Mouse (Mus musculus): ENCODE data around the gene Bhlhe41. TPM values are rescaled to one million over a fixed set of nuclear protein-coding genes. Genes with fewer than 3 reads are reported as not detected.

Bhlhe41 gene
- polyA plus RNA-seq, 1 experiment, result 3.9 TPM

GRCm38 (mm10) chr6:145822218-145822617 lies 43.1 kb downstream of the Bhlhe41 start:
- no peak for TF ChIP-seq CTCF (IDR thresholded peaks at IDR 0.05; ENCODE audit: control insufficient read depth, insufficient read depth, insufficient read length)
- no peak for TF ChIP-seq FOSL1 (IDR thresholded peaks at IDR 0.05; ENCODE audit: insufficient read depth, low read length, poor library complexity, severe bottlenecking)
- TF ChIP-seq MYOD1 (IDR thresholded peaks at IDR 0.05; ENCODE audit: control insufficient read depth, insufficient read length, low read depth), result no peak
- no peak for TF ChIP-seq MYOG (IDR thresholded peaks at IDR 0.05; ENCODE audit: control insufficient read depth, extremely low read depth, insufficient read length)
- no peak for TF ChIP-seq USF1 (IDR thresholded peaks at IDR 0.05; ENCODE audit: low read depth)
- no peak for TF ChIP-seq CEBPB (IDR thresholded peaks at IDR 0.05; ENCODE audit: low read depth)
- no peak for TF ChIP-seq MAX (IDR thresholded peaks at IDR 0.05)
- peaks cover 4% of the 10 kb centered on the region for H3K36me3 ChIP-seq (ENCODE audit: control insufficient read depth, insufficient read depth)

GRCm38 (mm10) chr6:145819151-145819550 lies 46.2 kb downstream of the Bhlhe41 start:
- Histone ChIP-seq H3K79me3 (ENCODE audit: low read depth) (no peaks in the 10 kb centered on the region), H3ac (ENCODE audit: control insufficient read depth, insufficient read length, low read depth) (no peak overlapping the region), H3K27me3 (ENCODE audit: control insufficient read depth, insufficient read depth, insufficient read length) (no peaks in the 10 kb centered on the region), H3K36me3 (ENCODE audit: control insufficient read depth, insufficient read depth) (peaks cover 7% of the 10 kb centered on the region), H3K4me3 (ENCODE audit: insufficient read depth, poor library complexity, severe bottlenecking) (no peak overlapping the region), H3K79me2 (ENCODE audit: control insufficient read depth, insufficient read depth) (no peaks in the 10 kb centered on the region)
- TF ChIP-seq USF1 (IDR thresholded peaks at IDR 0.05; ENCODE audit: low read depth), result no peak
- no peak for TF ChIP-seq MAX (IDR thresholded peaks at IDR 0.05)
- TF ChIP-seq CEBPB (IDR thresholded peaks at IDR 0.05; ENCODE audit: low read depth), result no peak
- TF ChIP-seq CTCF (IDR thresholded peaks at IDR 0.05; ENCODE audit: control insufficient read depth, insufficient read depth, insufficient read length), result no peak
- TF ChIP-seq MYOD1 (IDR thresholded peaks at IDR 0.05; ENCODE audit: control insufficient read depth, insufficient read length, low read depth), result no peak
- no peak for TF ChIP-seq FOSL1 (IDR thresholded peaks at IDR 0.05; ENCODE audit: insufficient read depth, low read length, poor library complexity, severe bottlenecking)
- no peak for TF ChIP-seq MYOG (IDR thresholded peaks at IDR 0.05; ENCODE audit: control insufficient read depth, extremely low read depth, insufficient read length)

More at GRCm38 (mm10) chr6:145822218-145822617, 43.1 kb downstream of the Bhlhe41 start:
- Histone ChIP-seq H3K79me3 (ENCODE audit: low read depth) (no peaks in the 10 kb centered on the region), H3ac (ENCODE audit: control insufficient read depth, insufficient read length, low read depth) (no peak overlapping the region), H3K27me3 (ENCODE audit: control insufficient read depth, insufficient read depth, insufficient read length) (no peaks in the 10 kb centered on the region), H3K79me2 (ENCODE audit: control insufficient read depth, insufficient read depth) (no peaks in the 10 kb centered on the region), H3K4me3 (ENCODE audit: insufficient read depth, poor library complexity, severe bottlenecking) (no peak overlapping the region)

GRCm38 (mm10) chr6:145815200-145815599 lies 50.2 kb downstream of the Bhlhe41 start:
- Histone ChIP-seq H3ac (ENCODE audit: control insufficient read depth, insufficient read length, low read depth) (no peak overlapping the region), H3K79me2 (ENCODE audit: control insufficient read depth, insufficient read depth) (no peaks in the 10 kb centered on the region), H3K4me3 (ENCODE audit: insufficient read depth, poor library complexity, severe bottlenecking) (no peak overlapping the region), H3K27me3 (ENCODE audit: control insufficient read depth, insufficient read depth, insufficient read length) (no peaks in the 10 kb centered on the region), H3K79me3 (ENCODE audit: low read depth) (no peaks in the 10 kb centered on the region), H3K36me3 (ENCODE audit: control insufficient read depth, insufficient read depth) (peaks cover 7% of the 10 kb centered on the region)
- TF ChIP-seq MYOD1 (IDR thresholded peaks at IDR 0.05; ENCODE audit: control insufficient read depth, insufficient read length, low read depth) (no peak), CTCF (IDR thresholded peaks at IDR 0.05; ENCODE audit: control insufficient read depth, insufficient read depth, insufficient read length) (no peak), USF1 (IDR thresholded peaks at IDR 0.05; ENCODE audit: low read depth) (no peak)

- Histone ChIP-seq H3K79me3 (ENCODE audit: low read depth) (no peaks in the 10 kb centered on the region), H3K4me3 (ENCODE audit: insufficient read depth, poor library complexity, severe bottlenecking) (no peak overlapping the region), H3K27me3 (ENCODE audit: control insufficient read depth, insufficient read depth, insufficient read length) (no peaks in the 10 kb centered on the region), H3ac (ENCODE audit: control insufficient read depth, insufficient read length, low read depth) (no peak overlapping the region), H3K79me2 (ENCODE audit: control insufficient read depth, insufficient read depth) (no peaks in the 10 kb centered on the region), H3K36me3 (ENCODE audit: control insufficient read depth, insufficient read depth) (no peaks in the 10 kb centered on the region)
- TF ChIP-seq MYOG (IDR thresholded peaks at IDR 0.05; ENCODE audit: control insufficient read depth, extremely low read depth, insufficient read length) (no peak), FOSL1 (IDR thresholded peaks at IDR 0.05; ENCODE audit: insufficient read depth, low read length, poor library complexity, severe bottlenecking) (no peak), MAX (IDR thresholded peaks at IDR 0.05) (no peak), CTCF (IDR thresholded peaks at IDR 0.05; ENCODE audit: control insufficient read depth, insufficient read depth, insufficient read length) (no peak), MYOD1 (IDR thresholded peaks at IDR 0.05; ENCODE audit: control insufficient read depth, insufficient read length, low read depth) (no peak), USF1 (IDR thresholded peaks at IDR 0.05; ENCODE audit: low read depth) (no peak), CEBPB (IDR thresholded peaks at IDR 0.05; ENCODE audit: low read depth) (no peak)
Observed at GRCm38 (mm10) chr6:145811174-145811573, 54.2 kb downstream of the Bhlhe41 start.

DNA sequence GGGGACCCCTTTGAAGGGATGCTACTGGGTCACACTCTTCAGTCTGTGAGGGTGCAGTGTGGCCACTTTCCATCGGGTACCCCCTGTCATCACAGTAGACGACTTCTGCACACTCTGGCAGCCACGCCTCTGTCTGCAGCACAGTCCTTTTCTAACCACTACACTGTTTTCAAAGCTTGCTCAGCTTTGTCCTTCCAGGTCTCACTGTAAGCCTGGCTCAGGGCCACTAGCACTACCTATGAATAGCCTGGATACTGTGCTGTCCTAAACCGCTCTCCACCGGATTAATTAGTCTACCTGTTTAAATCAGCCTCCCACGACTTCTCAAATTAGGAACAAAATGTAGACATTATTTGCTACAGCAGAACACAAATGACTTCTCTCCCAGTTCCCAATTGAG lies 55.3 kb downstream of the Bhlhe41 start:
- no peaks in the 10 kb centered on the region for H3K27me3 ChIP-seq (ENCODE audit: control insufficient read depth, insufficient read depth, insufficient read length)
- H3ac ChIP-seq (ENCODE audit: control insufficient read depth, insufficient read length, low read depth), result no peak overlapping the region
- no peaks in the 10 kb centered on the region for H3K36me3 ChIP-seq (ENCODE audit: control insufficient read depth, insufficient read depth)
- no peaks in the 10 kb centered on the region for H3K79me3 ChIP-seq (ENCODE audit: low read depth)
- H3K79me2 ChIP-seq (ENCODE audit: control insufficient read depth, insufficient read depth), result no peaks in the 10 kb centered on the region
- no peak overlapping the region for H3K4me3 ChIP-seq (ENCODE audit: insufficient read depth, poor library complexity, severe bottlenecking)
- no peak for TF ChIP-seq FOSL1 (IDR thresholded peaks at IDR 0.05; ENCODE audit: insufficient read depth, low read length, poor library complexity, severe bottlenecking)
- no peak for TF ChIP-seq USF1 (IDR thresholded peaks at IDR 0.05; ENCODE audit: low read depth)
- no peak for TF ChIP-seq MYOG (IDR thresholded peaks at IDR 0.05; ENCODE audit: control insufficient read depth, extremely low read depth, insufficient read length)
- TF ChIP-seq CTCF (IDR thresholded peaks at IDR 0.05; ENCODE audit: control insufficient read depth, insufficient read depth, insufficient read length), result no peak
- no peak for TF ChIP-seq MYOD1 (IDR thresholded peaks at IDR 0.05; ENCODE audit: control insufficient read depth, insufficient read length, low read depth)
- TF ChIP-seq MAX (IDR thresholded peaks at IDR 0.05), result no peak
- no peak for TF ChIP-seq CEBPB (IDR thresholded peaks at IDR 0.05; ENCODE audit: low read depth)

GRCm38 (mm10) chr6:145809566-145809965 lies 55.8 kb downstream of the Bhlhe41 start:
- TF ChIP-seq MAX (IDR thresholded peaks at IDR 0.05), result no peak
- no peak for TF ChIP-seq MYOG (IDR thresholded peaks at IDR 0.05; ENCODE audit: control insufficient read depth, extremely low read depth, insufficient read length)
- TF ChIP-seq CTCF (IDR thresholded peaks at IDR 0.05; ENCODE audit: control insufficient read depth, insufficient read depth, insufficient read length), result no peak
- no peak for TF ChIP-seq FOSL1 (IDR thresholded peaks at IDR 0.05; ENCODE audit: insufficient read depth, low read length, poor library complexity, severe bottlenecking)
- TF ChIP-seq MYOD1 (IDR thresholded peaks at IDR 0.05; ENCODE audit: control insufficient read depth, insufficient read length, low read depth), result no peak
- H3K27me3 ChIP-seq (ENCODE audit: control insufficient read depth, insufficient read depth, insufficient read length), result no peaks in the 10 kb centered on the region
- H3K79me2 ChIP-seq (ENCODE audit: control insufficient read depth, insufficient read depth), result no peaks in the 10 kb centered on the region
- H3K79me3 ChIP-seq (ENCODE audit: low read depth), result no peaks in the 10 kb centered on the region
- no peak overlapping the region for H3K4me3 ChIP-seq (ENCODE audit: insufficient read depth, poor library complexity, severe bottlenecking)
- H3K36me3 ChIP-seq (ENCODE audit: control insufficient read depth, insufficient read depth), result no peaks in the 10 kb centered on the region
- no peak overlapping the region for H3ac ChIP-seq (ENCODE audit: control insufficient read depth, insufficient read length, low read depth)

Other genes with a start within 250 kb of the Bhlhe41 start
- 0.06 TPM for gene Tuba3b, start 249.8 kb downstream of the Bhlhe41 start, polyA plus RNA-seq (2012; fragmentation: generic; extraction: Trizol)
- gene Rassf8, start 118.8 kb downstream of the Bhlhe41 start, polyA plus RNA-seq (2012; fragmentation: generic; extraction: Trizol), result 7.3 TPM
- 4.7 TPM for gene Sspn, start 66.1 kb upstream of the Bhlhe41 start, polyA plus RNA-seq (2012; fragmentation: generic; extraction: Trizol)